Mouse (Mus musculus): ENCODE data around the gene Galntl6.

Galntl6 gene

DNA sequence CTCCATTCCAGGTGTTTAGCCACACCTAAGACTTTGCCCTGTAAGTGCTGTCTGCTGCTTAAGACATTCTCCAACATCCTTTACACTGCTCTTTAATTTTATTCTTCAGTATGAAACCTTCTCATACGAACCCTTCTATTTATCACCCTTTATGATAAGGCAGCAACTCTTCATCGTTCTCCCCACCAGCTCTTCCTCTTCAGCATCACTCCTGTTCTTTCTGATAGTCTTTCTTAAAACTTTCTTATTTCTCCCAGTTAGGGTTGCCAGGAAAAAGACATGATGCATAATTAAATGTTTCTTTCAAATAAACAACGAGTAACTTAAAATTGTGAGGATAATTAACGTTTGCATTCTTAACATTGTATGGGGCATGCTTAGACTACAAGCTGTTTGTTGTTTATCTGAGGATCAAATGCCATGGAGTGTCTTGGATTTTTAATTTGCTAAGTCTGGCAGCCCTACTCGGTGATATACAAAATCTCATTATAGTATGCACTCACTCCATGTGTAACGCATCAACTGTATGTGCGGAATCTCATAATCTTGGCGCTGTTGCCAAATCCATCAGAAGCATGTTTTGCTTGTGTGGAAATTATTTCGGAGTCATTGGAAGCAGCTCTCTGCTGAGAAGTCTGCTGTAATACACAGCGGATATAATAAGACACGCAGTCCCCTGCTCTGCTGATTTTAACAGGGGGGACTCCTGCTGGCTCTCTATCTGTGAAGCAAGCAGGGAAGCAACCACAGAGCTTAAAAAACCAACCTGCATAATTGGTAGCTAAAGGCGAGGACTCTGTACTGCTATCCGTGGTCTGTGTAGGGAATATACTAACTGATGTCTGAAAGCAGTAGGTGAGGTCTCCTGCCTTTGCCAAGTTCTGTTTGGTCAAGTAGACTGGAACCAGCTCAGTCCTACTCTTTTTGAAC, 1069.7 kb downstream of the Galntl6 start:
- no peak for DNase-seq (ENCODE audit: low spot score in 2 of 2)

DNA sequence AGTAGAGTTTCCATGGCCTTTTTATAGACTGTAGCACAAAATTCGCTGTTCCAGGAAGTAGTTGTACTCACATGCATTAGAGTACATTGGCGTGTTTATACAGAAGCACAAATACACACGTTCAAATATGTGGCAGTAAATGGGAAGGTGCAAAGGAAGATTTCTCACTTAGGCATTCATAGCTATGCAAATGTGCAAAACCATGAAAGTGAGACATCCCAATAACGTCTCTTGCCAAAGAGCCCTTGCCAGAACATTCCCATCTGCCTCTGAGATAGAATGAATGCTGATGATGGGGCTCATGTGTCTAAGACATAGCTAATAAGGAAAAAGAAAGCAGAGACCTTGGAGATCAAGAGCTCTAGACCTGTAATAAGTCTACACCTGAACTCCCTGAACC, 1071.0 kb downstream of the Galntl6 start:
- no peak for DNase-seq (ENCODE audit: low spot score in 2 of 2)

DNA sequence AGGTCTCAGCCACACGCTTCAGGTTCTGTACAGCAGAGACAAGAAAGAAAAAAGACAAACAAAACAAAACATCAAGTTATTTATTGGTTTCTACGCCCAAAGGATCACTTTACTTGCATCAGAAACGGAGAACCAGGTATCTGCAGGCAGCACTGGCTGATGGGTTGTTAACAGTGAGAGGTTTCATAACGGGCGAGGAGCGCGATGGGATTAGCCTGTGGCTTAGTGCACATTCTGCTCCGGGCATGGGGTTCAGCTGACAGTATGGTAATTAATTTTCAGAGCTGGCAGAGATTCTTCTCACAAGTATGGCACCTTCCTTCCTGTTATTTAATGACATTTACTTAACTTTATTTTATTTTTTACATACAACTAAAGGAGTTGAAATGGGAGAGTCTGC, 1075.1 kb downstream of the Galntl6 start:
- DNase-seq (ENCODE audit: low spot score in 2 of 2), result no peak

DNA sequence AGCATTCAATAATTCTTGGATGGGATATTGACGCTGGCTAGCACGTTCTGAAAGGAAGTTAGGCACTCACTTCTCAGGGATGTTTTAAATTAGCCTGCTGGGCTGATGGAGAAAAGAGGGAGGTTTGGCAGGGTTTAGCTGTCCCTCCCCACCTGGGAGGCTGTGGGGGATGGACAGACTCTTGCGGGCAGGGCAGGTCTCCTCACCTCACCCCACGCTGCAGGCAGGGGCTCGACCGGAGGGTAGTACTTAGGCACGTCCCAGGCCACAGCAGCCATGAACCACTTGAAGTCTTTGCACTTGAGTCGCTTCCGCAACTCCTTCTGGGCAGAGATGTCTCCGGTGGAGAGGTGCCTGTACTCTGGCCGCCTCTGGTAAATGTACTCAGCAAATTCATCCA, 1075.5 kb downstream of the Galntl6 start:
- DNase-seq (ENCODE audit: low spot score in 2 of 2), result no peak

DNA sequence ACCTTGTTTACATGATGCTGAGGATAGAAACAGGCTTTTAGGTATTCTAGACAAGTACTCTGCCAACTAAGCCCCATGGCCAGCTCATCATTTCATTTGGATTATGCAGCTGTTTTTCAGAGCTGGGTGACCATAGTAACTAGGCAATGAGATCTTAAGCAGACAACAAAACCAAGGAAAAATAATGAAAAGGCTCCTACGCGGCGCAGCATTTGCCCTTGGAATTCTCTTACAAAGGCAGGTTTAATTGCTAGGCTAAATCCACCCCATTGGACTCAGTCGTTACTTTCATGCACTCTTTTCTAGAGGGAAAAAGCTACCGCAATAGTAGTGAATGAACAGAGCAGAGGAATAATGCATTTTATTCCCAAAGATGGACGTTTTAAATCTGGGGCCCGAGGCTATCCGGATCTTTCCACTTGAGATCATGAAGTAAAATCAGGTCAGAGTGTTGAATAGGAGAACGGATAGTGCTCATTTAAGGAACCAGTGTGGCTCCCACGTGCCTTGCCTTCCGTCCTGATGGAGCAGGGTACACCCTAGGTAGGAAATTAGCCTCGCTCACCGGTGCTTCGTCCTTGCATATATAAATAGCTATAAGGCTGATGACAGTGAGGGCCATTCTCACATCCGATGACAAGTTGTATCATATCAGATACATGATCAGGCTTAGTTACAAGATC, 1076.1 kb downstream of the Galntl6 start:
- no peak for DNase-seq (ENCODE audit: low spot score in 2 of 2)

DNA sequence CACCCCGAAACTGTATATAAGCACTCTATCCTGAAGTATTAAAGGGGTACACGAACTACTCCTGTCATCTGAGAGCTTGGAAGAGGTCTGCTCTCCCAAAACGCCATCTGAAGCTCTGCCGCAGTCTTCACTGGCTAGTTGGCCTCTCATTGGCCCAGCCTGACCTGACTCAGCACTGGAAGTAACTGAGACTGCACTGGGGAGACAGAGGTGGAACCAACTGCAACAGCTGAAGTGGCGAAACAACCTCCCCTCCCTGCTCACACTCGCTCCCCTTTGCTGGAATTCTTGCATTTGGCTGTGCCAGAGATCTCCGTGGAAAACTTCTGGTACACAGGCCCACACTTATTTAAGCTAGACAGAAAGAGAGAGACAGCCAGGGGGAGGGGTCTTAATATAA, 1089.3 kb downstream of the Galntl6 start:
- no peak for DNase-seq (ENCODE audit: low spot score in 2 of 2)

DNA sequence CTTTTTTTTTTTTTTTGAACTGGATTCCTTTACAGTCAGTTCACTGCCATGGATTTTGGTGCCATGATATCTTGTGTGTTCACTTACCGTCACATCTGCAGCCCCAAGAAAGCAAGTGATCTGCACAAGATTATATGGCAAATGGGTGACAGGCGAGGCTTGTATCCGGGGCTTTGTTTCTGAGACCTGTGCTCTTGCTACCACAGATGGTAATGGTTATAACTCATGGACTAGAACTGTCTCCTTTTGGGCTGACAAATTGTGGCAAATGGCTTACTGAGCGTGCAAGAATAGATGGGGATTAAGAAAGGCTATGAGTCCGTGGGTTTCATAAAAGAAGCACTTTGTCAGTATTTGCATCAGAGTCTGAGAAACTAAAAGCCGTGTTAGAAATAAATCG, 1096.4 kb downstream of the Galntl6 start:
- no peak for DNase-seq (ENCODE audit: low spot score in 2 of 2)

DNA sequence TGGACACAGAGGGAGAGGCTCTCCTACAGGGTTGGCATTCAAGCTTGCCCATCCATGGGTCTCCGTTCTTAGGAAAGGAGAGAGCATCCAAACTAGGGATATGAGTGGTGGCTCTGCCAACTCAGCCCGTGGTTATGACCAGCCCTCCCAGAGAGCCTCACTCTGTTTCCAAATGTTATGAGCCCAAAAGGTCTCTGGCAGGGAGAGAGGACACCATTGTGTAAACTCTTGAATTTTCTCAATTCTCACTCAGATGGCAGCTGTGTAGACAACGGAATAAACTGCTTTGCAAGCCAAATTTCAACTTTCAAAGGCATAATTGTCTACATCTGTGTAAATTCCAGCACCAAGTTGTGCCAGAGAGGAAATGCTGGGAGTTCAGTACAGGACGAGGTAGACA, 1105.4 kb downstream of the Galntl6 start:
- no peak for DNase-seq (ENCODE audit: low spot score in 2 of 2)

DNA sequence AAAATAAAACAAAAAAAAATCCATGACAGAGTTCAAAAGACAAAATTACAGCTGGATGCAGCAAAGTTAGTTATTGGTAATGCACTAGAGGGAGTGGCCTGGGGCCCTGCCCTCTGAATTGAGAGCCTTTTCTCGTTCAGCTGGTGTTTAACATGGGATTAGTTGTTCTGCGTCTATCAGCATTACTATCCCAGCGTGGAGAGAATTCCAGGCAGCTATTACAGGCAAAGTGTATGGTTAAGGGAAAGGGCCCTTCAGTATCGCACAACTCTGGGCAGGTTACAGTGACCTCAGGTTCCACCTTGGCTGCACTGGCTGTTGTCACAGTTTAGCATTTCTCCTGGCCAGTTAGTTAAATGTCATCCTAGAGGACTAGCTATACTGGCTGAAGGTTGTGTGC, 1107.3 kb downstream of the Galntl6 start:
- no peak for DNase-seq (ENCODE audit: low spot score in 2 of 2)

DNA sequence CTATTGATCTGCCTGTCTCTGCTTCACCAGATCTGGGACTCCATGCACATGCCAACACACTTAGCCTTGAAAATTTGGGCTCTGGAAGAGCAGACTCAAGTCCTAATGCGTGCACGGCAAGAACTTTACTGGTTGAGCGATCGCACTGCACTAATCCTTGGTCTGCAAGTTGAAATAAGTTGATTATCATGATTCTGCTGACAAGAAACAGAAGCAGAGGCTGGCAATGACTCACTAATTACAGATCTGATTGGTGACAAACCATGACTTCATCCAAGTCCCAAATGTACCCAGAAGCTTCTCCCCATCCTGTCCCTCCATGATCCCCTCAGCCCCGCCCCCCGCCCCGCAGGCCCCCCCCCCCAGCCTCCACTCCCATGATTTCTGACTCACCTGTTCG, 1108.6 kb downstream of the Galntl6 start:
- DNase-seq (ENCODE audit: low spot score in 2 of 2), result no peak

DNA sequence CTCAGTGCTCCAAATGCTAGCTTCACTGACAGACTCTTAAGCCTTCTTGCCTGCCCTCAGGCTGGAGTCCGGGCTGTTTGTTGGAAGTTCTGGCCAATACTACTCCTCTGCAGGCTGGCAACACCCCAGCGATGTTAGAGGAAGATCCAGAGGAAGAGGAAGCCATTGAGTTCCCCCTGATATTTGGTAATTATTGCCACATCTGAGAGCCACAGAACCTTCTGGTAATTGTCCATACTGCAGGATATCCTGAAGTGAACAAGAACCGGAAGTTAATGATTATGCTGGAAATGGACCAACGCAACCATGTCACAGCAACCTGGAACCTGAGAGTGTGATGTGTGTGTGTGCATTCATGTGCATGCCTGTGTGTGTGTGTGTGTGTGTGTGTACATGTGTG, 1111.2 kb downstream of the Galntl6 start:
- DNase-seq (ENCODE audit: low spot score in 2 of 2), result peak; percentile 15 to 23

DNA sequence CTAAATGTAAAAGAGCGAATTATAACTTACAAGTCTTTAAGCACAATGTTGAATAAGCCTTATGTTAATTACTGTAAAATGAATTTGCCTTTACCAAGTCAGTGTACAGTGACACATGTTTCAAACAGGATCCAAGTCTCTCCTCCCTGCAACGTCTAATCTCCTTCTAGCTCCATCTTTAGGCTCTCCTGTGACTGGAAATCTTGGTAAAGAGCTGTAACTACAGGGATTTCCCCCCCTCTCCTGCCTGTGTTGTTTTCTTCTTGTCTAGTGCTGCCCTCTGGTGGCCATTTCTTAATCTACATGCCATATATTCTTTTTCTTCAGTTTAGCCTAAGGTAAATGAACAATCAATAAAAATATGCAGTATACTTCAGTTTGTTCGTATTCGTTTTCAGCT, 1112.1 kb downstream of the Galntl6 start:
- DNase-seq (ENCODE audit: low spot score in 2 of 2), result peak; percentile 70 to 85

DNA sequence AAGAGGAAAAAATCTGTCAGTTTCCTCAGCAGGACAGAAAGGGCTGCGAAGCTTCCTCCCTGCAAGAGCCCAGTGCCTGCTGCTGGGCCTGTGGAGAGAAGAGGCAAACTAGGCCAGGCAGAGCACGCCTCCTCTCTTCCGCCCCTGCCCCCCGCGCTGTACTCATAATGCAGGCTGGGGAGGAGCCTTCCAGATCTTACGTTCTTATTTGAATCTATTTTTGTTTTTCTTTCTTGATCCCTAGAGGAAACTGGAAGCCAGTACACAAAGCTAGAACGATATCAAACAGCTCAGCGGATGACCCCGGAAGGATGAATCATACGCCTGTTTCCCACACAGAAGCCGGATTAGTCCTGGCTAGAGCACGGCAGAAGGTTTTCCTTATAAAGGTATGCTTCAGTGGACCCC, 1112.6 kb downstream of the Galntl6 start:
- DNase-seq (ENCODE audit: low spot score in 2 of 2), result peak; percentile 73 to 82

DNA sequence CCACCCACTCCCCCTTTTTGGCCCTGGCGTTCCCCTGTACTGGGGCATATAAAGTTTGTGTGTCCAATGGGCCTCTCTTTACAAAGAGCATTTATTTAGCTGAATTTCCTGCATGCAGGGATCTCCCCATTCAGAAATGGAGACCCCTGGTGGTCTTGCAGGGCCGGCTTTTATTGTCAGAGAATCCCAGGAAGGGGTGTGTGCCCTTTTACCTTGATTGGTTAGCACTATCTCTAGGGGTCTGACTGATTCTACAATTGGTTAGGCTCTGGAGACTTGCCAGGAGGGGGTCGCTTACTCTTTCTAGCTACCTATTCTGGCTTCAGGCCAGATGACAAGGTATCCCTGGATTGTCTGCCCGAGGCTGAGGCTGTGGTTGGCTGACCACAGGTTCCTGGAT, 1119.0 kb downstream of the Galntl6 start:
- no peak for DNase-seq (ENCODE audit: low spot score in 2 of 2)

DNA sequence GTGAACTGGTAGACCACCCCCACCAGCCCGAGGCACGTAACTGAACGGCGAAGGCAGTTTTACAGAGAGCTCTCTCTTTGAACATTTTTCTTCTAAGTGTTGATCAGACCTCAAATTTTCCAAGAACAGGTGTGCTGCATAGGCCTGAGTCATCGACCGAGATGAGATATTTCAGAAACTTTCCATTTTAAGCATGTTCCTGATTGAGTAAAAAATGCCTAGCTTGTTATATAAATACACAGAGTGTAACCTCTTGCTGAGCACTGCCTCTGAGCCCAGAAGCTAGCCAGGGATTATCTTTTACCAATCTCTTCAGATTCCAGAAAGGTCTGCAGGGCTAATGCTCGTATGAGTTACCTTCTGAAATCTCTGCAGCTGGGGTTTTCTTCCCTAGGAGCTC, 1120.2 kb downstream of the Galntl6 start:
- no peak for DNase-seq (ENCODE audit: low spot score in 2 of 2)

DNA sequence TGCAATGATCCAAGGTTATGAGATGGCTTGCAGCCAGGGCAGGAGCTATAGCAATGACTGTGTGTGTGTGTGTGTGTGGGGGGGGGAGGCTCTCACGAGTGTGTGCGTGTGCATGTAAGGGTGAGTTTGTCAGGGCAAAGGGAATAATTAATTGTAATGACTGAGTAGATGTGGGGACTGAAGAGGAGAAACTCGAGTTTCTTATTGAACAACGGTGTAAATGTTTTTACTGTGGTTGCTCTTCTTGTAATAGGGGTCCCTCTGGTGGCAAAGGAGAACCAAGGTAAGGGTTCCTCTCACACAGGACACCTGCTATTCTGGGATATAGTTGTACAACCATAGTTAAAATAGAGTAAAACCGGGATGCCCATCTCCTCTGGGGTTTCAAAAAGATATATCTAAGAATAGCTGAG, 1121.1 kb downstream of the Galntl6 start:
- DNase-seq (ENCODE audit: low spot score in 2 of 2), result peak; percentile 11 to 15

DNA sequence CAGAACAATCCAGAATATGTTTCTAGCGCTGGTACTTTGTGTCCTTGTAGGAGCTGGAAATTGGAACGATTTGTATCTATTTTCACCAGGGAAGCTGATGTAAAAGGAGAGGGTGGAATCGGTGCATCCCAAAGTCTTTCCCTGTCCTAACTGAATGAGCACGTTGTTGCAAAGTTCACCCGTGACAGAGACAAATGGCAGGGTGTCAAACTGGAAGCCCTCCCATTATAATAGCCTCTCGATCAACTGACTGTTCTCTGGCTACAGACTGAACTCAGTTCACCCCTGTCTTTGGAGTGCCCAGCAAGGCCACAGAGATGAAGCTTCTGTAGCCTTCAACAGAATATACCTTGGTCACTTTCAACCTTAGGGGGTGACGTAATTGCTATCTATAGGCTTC, 1132.9 kb downstream of the Galntl6 start:
- no peak for DNase-seq (ENCODE audit: low spot score in 2 of 2)

DNA sequence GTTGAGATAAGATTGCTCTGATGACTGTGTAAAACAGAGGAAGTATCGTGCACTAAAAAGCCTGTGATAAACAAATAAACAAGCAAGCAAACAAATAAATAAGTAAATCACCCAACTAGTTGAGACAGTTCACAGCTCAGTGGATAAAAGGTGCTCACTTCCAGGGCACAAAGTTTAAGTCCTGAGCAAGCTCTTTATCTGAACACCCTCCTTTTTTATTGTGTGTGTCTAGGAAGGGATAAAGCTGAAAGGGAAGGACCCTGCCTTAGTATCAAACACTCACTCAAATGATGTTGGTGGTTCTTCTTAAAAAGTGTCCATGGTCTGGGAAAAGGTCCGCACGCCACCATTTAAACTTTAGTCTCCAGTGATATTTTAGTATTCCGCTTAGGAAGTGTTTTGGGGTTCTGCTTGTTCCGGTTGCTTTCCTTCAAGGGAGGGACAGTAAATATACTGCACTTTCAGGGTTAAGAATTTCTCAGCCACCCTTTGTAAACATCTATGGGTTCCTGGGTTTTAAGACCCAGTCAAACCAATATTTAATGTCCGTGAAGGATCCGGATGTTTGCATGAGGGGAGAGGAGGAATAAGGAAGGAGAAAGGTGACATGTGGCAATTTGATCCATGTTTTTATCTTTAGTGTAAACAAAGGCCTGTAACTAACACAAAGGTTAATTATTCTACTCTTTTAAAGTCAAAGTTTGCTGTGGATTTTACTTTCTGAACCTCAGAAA, 1134.3 kb downstream of the Galntl6 start:
- DNase-seq (ENCODE audit: low spot score in 2 of 2), result no peak

DNA sequence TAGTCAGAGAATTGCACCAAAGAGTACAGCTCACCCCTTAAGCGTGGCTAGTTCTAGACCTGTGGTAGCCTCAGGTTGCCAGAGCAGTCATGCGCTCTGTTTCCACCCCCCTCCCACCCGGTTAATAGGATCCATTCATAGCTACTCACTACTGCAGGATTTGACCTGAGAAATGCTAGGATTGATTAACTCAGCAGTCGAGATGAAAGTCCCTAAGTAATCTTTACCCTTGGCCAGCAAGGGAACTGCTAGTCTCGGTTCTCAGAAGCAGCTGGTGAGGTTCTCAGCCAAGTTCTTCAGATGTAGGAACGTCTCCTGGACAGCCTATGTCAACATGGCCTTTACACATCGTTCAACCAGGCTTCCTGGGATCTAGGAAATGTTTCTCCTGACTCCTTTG, 1135.7 kb downstream of the Galntl6 start:
- no peak for DNase-seq (ENCODE audit: low spot score in 2 of 2)

DNA sequence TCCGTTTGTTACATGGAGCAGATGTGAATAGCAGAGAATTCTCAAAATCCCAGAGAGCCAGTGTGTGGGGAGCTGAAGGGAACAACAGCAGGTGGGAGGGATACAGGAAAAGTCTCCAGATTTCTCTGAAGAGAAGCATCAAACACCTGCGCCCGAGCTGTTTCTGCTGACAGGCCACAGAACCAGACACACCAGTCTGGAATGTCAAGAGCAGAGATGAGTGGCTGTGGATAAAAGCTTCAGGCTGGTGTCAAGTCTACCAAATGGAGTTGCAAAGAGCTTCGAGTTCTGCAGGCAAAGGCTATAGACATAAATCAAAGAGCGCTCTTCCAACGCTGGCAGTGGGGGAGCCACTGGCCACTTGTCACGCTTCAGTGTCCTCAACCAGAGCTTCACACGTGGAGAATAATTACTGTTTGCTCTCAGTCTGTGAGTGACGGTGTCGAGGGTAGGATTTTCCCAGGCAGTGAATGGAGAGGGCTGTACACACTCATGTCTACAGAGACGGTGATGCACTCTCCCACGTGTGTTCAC, 1139.6 kb downstream of the Galntl6 start:
- no peak for DNase-seq (ENCODE audit: low spot score in 2 of 2)

DNA sequence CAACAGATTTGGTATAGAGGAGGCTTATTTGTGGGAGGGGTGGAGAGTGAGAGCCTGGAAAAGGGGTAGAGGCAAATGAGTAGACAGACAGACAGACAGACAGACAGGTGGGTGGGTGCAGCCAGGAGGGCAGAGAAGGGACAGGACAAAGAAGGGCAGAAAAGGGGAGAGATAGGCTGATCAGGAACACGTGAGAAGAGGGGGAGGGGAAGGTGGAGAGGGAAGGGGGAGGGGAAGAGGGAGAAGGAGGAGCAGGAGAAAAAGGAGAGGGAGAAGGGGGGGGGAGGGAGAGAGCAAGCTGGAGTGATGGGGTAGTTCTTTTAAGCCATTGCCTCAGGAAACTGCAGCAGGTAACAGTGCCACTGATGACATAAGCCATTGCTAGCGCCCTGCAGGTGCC, 1144.9 kb downstream of the Galntl6 start:
- DNase-seq (ENCODE audit: low spot score in 2 of 2), result no peak

DNA sequence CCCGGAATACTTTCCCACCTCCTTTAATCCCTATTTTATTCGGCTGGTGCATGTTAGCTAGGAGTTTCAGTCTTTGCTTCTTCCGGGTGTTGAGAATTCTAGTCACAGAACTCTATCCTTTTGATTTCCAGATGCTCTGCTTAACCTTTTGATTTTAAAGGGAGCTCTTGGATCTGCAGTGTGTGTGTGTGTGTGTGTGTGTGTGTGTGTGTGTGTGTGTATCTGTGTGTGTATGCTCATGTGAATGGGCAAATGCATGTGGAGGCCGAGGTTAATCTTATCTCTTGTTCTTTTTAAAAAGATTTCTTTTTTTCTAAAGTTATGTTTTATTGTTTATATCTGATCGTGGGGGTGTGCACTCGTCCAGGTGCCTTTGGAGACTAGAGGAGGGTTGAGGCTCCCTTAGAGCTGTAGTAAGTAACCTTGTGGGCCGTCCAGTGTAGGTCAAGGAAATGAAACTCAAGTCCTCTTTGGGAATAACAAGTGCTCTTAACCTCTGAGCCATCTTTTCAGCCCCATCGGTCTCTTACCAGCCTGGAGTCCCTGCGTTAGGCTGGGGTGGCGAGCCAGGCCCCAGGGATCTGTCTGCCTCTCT, 1145.9 kb downstream of the Galntl6 start:
- DNase-seq (ENCODE audit: low spot score in 2 of 2), result no peak

Measured in heart, adult 9 months (tissue).